Mouse (Mus musculus) cerebellum, adult 2 months (tissue): ENCODE measurements around the gene Kdm5b.
A peak's percentile ranks its signal among the peaks of the same experiment; 100 is the strongest.

Experiments
- CTCF ChIP-seq: fragments of 200-500 bp; IDR thresholded peaks from 2 replicates; pipeline ENCODE4 v1.5.1; 2011; ENCODE audit warnings: low read depth, mild to moderate bottlenecking, control low read depth, low read length, moderate library complexity, borderline replicate concordance; ENCODE audit not compliant: insufficient read depth
- POLR2A ChIP-seq: fragments of 200-500 bp; IDR thresholded peaks from 2 replicates; pipeline ENCODE4 v1.6.1; 2011; ENCODE audit warnings: low read length, control low read depth, borderline replicate concordance; ENCODE audit not compliant: insufficient read depth

GRCm38 (mm10) chr1:134638522-134638921, 78.6 kb downstream of the Kdm5b start:
- TF ChIP-seq CTCF (peak; percentile 73), POLR2A (no peak)
